In the genomic region with DNA sequence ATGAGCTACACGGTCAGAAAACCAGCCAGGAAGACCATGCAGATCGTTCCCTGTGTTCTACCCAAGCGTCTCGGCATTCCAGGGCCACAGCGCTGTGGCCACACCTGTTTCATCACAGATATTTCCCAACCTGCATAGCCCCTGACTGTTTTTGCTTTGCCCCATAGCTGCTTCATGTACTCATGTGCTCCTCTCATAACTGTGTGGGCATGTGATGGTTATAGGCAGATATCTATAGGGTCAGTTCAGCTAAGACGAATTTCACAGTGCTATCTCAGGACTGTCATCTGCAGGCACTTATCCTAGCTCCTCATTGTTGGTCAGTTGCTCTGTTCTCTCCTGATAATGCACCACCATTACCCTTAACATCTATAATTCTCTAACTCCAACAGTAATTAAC, we compare ENCODE assay signal across 1 mouse cellular context.
A peak's percentile ranks its signal among the peaks of the same experiment; 100 is the strongest.
TF ChIP-seq lines count a peak whose summit lies in the region.

No protein-coding gene starts in this region.

TF ChIP-seq in MEL, 35 proteins besides CTCF, POLR2A, EP300 and RAD21 (continued from another document):
- TF ChIP-seq BHLHE40 (IDR thresholded peaks at IDR 0.05; ENCODE audit: borderline replicate concordance, low read depth, low read length) (no peak), JUND (IDR thresholded peaks at IDR 0.05; ENCODE audit: low read depth, low read length) (no peak), MEF2A (IDR thresholded peaks at IDR 0.05; ENCODE audit: extremely low read depth, insufficient replicate concordance, low read depth, low read length, poor library complexity, severe bottlenecking) (no peak), SIN3A (IDR thresholded peaks at IDR 0.05; ENCODE audit: low read length) (no peak), SMC3 (IDR thresholded peaks at IDR 0.05; ENCODE audit: low read depth, low read length) (no peak), MAX (IDR thresholded peaks at IDR 0.05; ENCODE audit: low read length) (no peak), MAFK (IDR thresholded peaks at IDR 0.05; ENCODE audit: borderline replicate concordance, low read depth, low read length) (no peak), MXI1 (IDR thresholded peaks at IDR 0.05; ENCODE audit: low read depth, low read length) (no peak), USF2 (IDR thresholded peaks at IDR 0.05; ENCODE audit: borderline replicate concordance in 1 of 2, insufficient read depth in 1 of 2, low read depth in 1 of 2, low read length in 2 of 2) (no peak), NELFE (IDR thresholded peaks at IDR 0.05; ENCODE audit: low read depth, low read length) (no peak), TCF12 (IDR thresholded peaks at IDR 0.05; ENCODE audit: low read depth, low read length) (peak; percentile 81; the same call in 1 of the 2 replicates), RCOR1 (IDR thresholded peaks at IDR 0.05; ENCODE audit: low read depth, low read length) (no peak), TAL1 (IDR thresholded peaks at IDR 0.05; ENCODE audit: low read length) (peak; percentile 43), GATA1 (IDR thresholded peaks at IDR 0.05; ENCODE audit: low read depth, low read length) (peak; percentile 51; the same call in 1 of the 2 replicates), ZMIZ1 (IDR thresholded peaks at IDR 0.05; ENCODE audit: low read depth, low read length) (no peak), POLR2AphosphoS5 (IDR thresholded peaks at IDR 0.05; ENCODE audit: borderline replicate concordance, low read depth, low read length) (no peak), ETS1 (IDR thresholded peaks at IDR 0.05; ENCODE audit: low read depth, low read length) (0 out of 2 replicates have a peak, but pooled peaks have one; percentile 11), POLR2AphosphoS2 (IDR thresholded peaks at IDR 0.05; ENCODE audit: low read length) (no peak), ZNF384 (IDR thresholded peaks at IDR 0.05; ENCODE audit: low read depth, low read length) (no peak), CHD1 (IDR thresholded peaks at IDR 0.05; ENCODE audit: low read depth, low read length) (no peak), TBP (IDR thresholded peaks at IDR 0.05; ENCODE audit: low read depth, low read length) (no peak), UBTF (IDR thresholded peaks at IDR 0.05; ENCODE audit: borderline replicate concordance, insufficient read depth, low read depth, low read length) (no peak)
